Mouse (Mus musculus) liver, embryonic 11.5 days (tissue): ENCODE results near the gene Dbp. TPM values are rescaled to one million over a fixed set of nuclear protein-coding genes. Genes with fewer than 3 reads are reported as not detected.
A peak's percentile ranks its signal among the peaks of the same experiment; 100 is the strongest.

Experiments
- ATAC-seq: fragments of 200-750 bp; cut with Nextera tagmentation; replicated peaks from 2 replicates; pipeline ENCODE4 v1.8.0; 2017; ENCODE audit warnings: moderate number of reproducible peaks, mild to moderate bottlenecking, moderate TSS enrichment, moderate library complexity; ENCODE audit not compliant: low FRiP score
- DNase-seq: peaks from one replicate; pipeline ENCODE4 v3.0.0-alpha.2; 2017; ENCODE audit warnings: low spot score
- H3K27ac ChIP-seq: fragments of 300-500 bp; sonication (generic); 2 replicates; pipeline ENCODE4 v1.5.1; 2014; ENCODE audit warnings: mild to moderate bottlenecking, low read depth, low read length, control low read depth
- H3K27me3 ChIP-seq: fragments of 300-500 bp; sonication (generic); replicated peaks from 2 replicates; pipeline ENCODE4 v1.6.1; 2014; ENCODE audit warnings: low read length, mixed read lengths; ENCODE audit not compliant: control insufficient read depth, insufficient read depth
- H3K36me3 ChIP-seq: fragments of 300-500 bp; sonication (generic); 2 replicates; pipeline ENCODE4 v1.6.1; 2014; ENCODE audit warnings: mild to moderate bottlenecking, low read length, moderate library complexity, mixed read lengths; ENCODE audit not compliant: control insufficient read depth, insufficient read depth
- H3K4me1 ChIP-seq: fragments of 300-500 bp; sonication (generic); replicated peaks from 2 replicates; pipeline ENCODE4 v1.6.1; 2014; ENCODE audit warnings: low read length, mixed read lengths; ENCODE audit not compliant: control insufficient read depth, insufficient read depth
- H3K4me2 ChIP-seq: fragments of 300-500 bp; sonication (generic); 2 replicates; pipeline ENCODE4 v1.6.1; 2014; ENCODE audit warnings: mild to moderate bottlenecking, control low read depth, moderate library complexity
- H3K4me3 ChIP-seq: fragments of 300-500 bp; sonication (generic); 2 replicates; pipeline ENCODE4 v1.5.1; 2014; ENCODE audit warnings: low read depth, low read length, control low read depth
- H3K9ac ChIP-seq: fragments of 300-500 bp; sonication (generic); 2 replicates; pipeline ENCODE4 v1.6.1; 2014; ENCODE audit warnings: low read depth, low read length, control low read depth
- H3K9me3 ChIP-seq: fragments of 300-500 bp; sonication (generic); 2 replicates; pipeline ENCODE4 v1.6.1; 2016; ENCODE audit warnings: low read length, inconsistent platforms, mixed read lengths; ENCODE audit not compliant: control insufficient read depth
- WGBS: fragments of 180-500 bp; shearing (Covaris S2); extraction: QIAGEN DNeasy Blood & Tissue Kit; methylation state at CpG from one replicate; pipeline ENCODE4 v1.1.7; 2014; 5-methylcytosine and 5-hydroxymethylcytosine counted together
- polyA plus RNA-seq: library from polyadenylated mRNA; unstranded; fragments of >200 nt; fragmentation: Nextera tagmentation; extraction: Ambion mirVana; gene quantifications from 2 replicates; pipeline ENCODE4 v1.2.1, GENCODE M21; 2014

Dbp gene
- polyA plus RNA-seq, 1 experiment from 2014 or later = 1.8 TPM

DNA sequence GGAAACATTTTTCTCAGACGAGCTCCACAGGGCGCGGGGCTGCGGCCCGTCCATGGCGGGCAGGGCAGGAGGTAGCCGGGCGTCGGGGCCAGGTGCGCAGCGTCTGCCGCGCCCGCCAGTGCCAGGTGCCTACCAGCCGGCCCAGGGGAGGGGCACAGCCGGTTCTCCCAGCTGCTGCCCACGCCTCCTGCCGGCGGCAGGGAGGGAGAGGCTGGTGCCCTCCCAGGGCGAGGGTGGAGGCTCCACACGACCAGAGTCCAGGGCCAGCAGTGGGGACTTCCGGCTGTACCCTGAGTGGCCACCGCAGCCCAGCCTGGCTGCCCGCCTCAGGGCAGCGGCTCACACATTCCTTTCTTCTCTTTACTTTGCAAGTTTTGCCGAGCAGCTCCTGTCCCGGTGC is 54.5 kb downstream of the Dbp start:
- Histone ChIP-seq H3K27me3 (peaks cover 29% of the 10 kb centered on the region), H3K4me2 (peak overlapping the region; percentile 56), H3K4me1 (no peaks in the 10 kb centered on the region), H3K9me3 (no peaks in the 10 kb centered on the region), H3K27ac (no peak overlapping the region), H3K4me3 (peak overlapping the region; percentile 25; the same call in 1 of the 2 replicates), H3K36me3 (no peaks in the 10 kb centered on the region), H3K9ac (no peak overlapping the region)
- no peak for DNase-seq
- 7% methylated on average over 27 of the region's 27 CpGs for WGBS
- ATAC-seq = 0 out of 2 replicates have a peak, but pooled peaks have one; percentile 36

Other genes starting within 250 kb of the Dbp start
- gene Ftl1, start 245.2 kb upstream of the Dbp start, polyA plus RNA-seq = 6,297 and 6,318 TPM in 2 replicates
- 190 and 212 TPM in 2 replicates for gene Bax, start 238.2 kb upstream of the Dbp start, polyA plus RNA-seq
- gene Tulp2, start 223.2 kb upstream of the Dbp start, polyA plus RNA-seq = 2.3 and 3.2 TPM in 2 replicates
- gene Gm45808, start 218.3 kb upstream of the Dbp start, polyA plus RNA-seq = not detected in 2 replicates
- 4.9 and 5.8 TPM in 2 replicates for gene Dhdh, start 216.3 kb upstream of the Dbp start, polyA plus RNA-seq
- 149 and 153 TPM in 2 replicates for gene Nucb1, start 194.7 kb upstream of the Dbp start, polyA plus RNA-seq
- 61.6 and 62.0 TPM in 2 replicates for gene Ppp1r15a, start 178.8 kb upstream of the Dbp start, polyA plus RNA-seq
- 0.64 and 0.89 TPM in 2 replicates for gene Plekha4, start 178.8 kb upstream of the Dbp start, polyA plus RNA-seq
- gene Hsd17b14, start 150.2 kb upstream of the Dbp start, polyA plus RNA-seq = 2.8 and 5.4 TPM in 2 replicates
- 84.7 and 90.1 TPM in 2 replicates for gene Bcat2, start 134.9 kb upstream of the Dbp start, polyA plus RNA-seq
- gene Fgf21, start 89.6 kb upstream of the Dbp start, polyA plus RNA-seq = 0.23 TPM in 1 of 2 replicates, not detected in the other
- gene Fut1, start 87.8 kb upstream of the Dbp start, polyA plus RNA-seq = not detected in 2 replicates
- 0.21 and 0.22 TPM in 2 replicates for gene Izumo1, start 83.3 kb upstream of the Dbp start, polyA plus RNA-seq
- gene Rasip1, start 77.6 kb upstream of the Dbp start, polyA plus RNA-seq = 8.0 and 9.3 TPM in 2 replicates
- gene Mamstr, start 65.1 kb upstream of the Dbp start, polyA plus RNA-seq = 0.69 and 0.73 TPM in 2 replicates
- 0.08 TPM in 1 of 2 replicates, not detected in the other for gene Fut2, start 38.7 kb upstream of the Dbp start, polyA plus RNA-seq
- gene Ntn5, start 21.1 kb upstream of the Dbp start, polyA plus RNA-seq = 0.23 TPM in 1 of 2 replicates, not detected in the other
- 0.30 and 0.33 TPM in 2 replicates for gene Sec1, start 10.7 kb upstream of the Dbp start, polyA plus RNA-seq
- gene Car11, start 5.2 kb upstream of the Dbp start, polyA plus RNA-seq = 1.0 and 1.2 TPM in 2 replicates
- gene Rpl18, start 10.4 kb downstream of the Dbp start, polyA plus RNA-seq = 1,405 and 1,469 TPM in 2 replicates
- 24.2 and 25.6 TPM in 2 replicates for gene Sphk2, start 12.9 kb downstream of the Dbp start, polyA plus RNA-seq
- 0.77 and 1.1 TPM in 2 replicates for gene Fam83e, start 16.1 kb downstream of the Dbp start, polyA plus RNA-seq
- gene Spaca4, start 20.7 kb downstream of the Dbp start, polyA plus RNA-seq = not detected in 2 replicates
- 0.30 and 0.45 TPM in 2 replicates for gene Lmtk3, start 78.7 kb downstream of the Dbp start, polyA plus RNA-seq
- gene Sult2b1, start 79.6 kb downstream of the Dbp start, polyA plus RNA-seq = 0.65 and 0.70 TPM in 2 replicates
- gene Cyth2, start 109.5 kb downstream of the Dbp start, polyA plus RNA-seq = 67.2 and 69.1 TPM in 2 replicates
- gene Kcnj14, start 119.7 kb downstream of the Dbp start, polyA plus RNA-seq = 0.40 and 0.74 TPM in 2 replicates
- gene Grwd1, start 125.9 kb downstream of the Dbp start, polyA plus RNA-seq = 101 and 106 TPM in 2 replicates
- 54.8 and 60.7 TPM in 2 replicates for gene Kdelr1, start 167.7 kb downstream of the Dbp start, polyA plus RNA-seq
- 0.13 and 0.23 TPM in 2 replicates for gene Grin2d, start 173.3 kb downstream of the Dbp start, polyA plus RNA-seq
- gene Syngr4, start 191.6 kb downstream of the Dbp start, polyA plus RNA-seq = 1.0 and 1.3 TPM in 2 replicates
- 4.0 and 5.8 TPM in 2 replicates for gene Tmem143, start 191.9 kb downstream of the Dbp start, polyA plus RNA-seq
- gene Emp3, start 216.3 kb downstream of the Dbp start, polyA plus RNA-seq = 91.8 and 99.6 TPM in 2 replicates
- gene Ccdc114, start 219.0 kb downstream of the Dbp start, polyA plus RNA-seq = 2.4 and 4.3 TPM in 2 replicates